Mouse (Mus musculus) heart, embryonic 12.5 days (tissue): ENCODE data around the gene Ikbke. TPM values are rescaled to one million over a fixed set of nuclear protein-coding genes. Genes with fewer than 3 reads are reported as not detected.

Experiments
- ATAC-seq: fragments of 200-750 bp; cut with Nextera tagmentation; 2 replicates; pipeline ENCODE4 v1.8.0; 2017; ENCODE audit warnings: moderate TSS enrichment, moderate library complexity; ENCODE audit not compliant: insufficient number of reproducible peaks, low FRiP score
- H3K27ac ChIP-seq: fragments of 300-500 bp; sonication (generic); 2 replicates; pipeline ENCODE4 v1.5.1; 2016; ENCODE audit warnings: mild to moderate bottlenecking, moderate library complexity; ENCODE audit not compliant: poor library complexity, severe bottlenecking
- H3K27me3 ChIP-seq: fragments of 300-500 bp; sonication (generic); replicated peaks from 2 replicates; pipeline ENCODE4 v1.6.1; 2016; ENCODE audit warnings: mild to moderate bottlenecking, moderate library complexity
- H3K36me3 ChIP-seq: fragments of 300-500 bp; sonication (generic); 2 replicates; pipeline ENCODE4 v1.6.1; 2016; ENCODE audit warnings: mild to moderate bottlenecking, moderate library complexity
- H3K4me1 ChIP-seq: fragments of 300-500 bp; sonication (generic); replicated peaks from 2 replicates; pipeline ENCODE4 v1.6.1; 2016; ENCODE audit warnings: mild to moderate bottlenecking
- H3K4me2 ChIP-seq: fragments of 300-500 bp; sonication (generic); 2 replicates; pipeline ENCODE4 v1.6.1; 2016; ENCODE audit warnings: mild to moderate bottlenecking, moderate library complexity
- H3K4me3 ChIP-seq: fragments of 300-500 bp; sonication (generic); 2 replicates; pipeline ENCODE4 v1.5.1; 2016; ENCODE audit warnings: mild to moderate bottlenecking
- H3K9ac ChIP-seq: fragments of 300-500 bp; sonication (generic); 2 replicates; pipeline ENCODE4 v1.6.1; 2016; ENCODE audit warnings: mild to moderate bottlenecking, moderate library complexity
- H3K9me3 ChIP-seq: fragments of 300-500 bp; sonication (generic); replicated peaks from 2 replicates; pipeline ENCODE4 v1.6.1; 2016; ENCODE audit warnings: mild to moderate bottlenecking, moderate library complexity
- WGBS: fragments of 180-500 bp; shearing (Covaris S2); methylation state at CpG from one replicate; pipeline ENCODE4 v1.1.7; 2016; 5-methylcytosine and 5-hydroxymethylcytosine counted together
- polyA plus RNA-seq: library from polyadenylated mRNA; unstranded; fragments of >200 nt; fragmentation: Nextera tagmentation; extraction: Ambion mirVana; gene quantifications from 2 replicates; pipeline ENCODE4 v1.2.1, GENCODE M21; 2016

Ikbke gene
- polyA plus RNA-seq, 1 experiment from 2014 or later, result 3.4 TPM

DNA sequence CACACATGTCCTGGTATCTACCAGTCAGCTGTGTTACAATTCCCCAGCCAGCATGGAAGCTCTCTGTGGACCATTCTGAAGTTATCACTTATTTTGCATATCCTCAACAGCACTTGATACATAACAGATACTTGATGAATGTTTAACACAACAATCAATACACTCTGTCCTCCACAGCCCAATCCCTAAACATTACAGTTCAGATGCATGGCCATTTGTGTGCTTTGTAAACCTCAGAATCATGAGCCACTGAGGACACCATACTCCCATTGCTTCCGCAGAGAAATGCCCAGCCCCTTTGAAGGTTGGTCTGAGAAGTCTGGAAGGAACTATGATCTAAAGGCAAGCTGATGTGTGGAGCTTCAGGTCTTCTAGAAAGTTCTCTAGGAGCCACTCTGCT lies 67.8 kb downstream of the Ikbke start:
- no peaks in the 10 kb centered on the region for H3K9me3 ChIP-seq
- H3K27ac ChIP-seq, result no peak overlapping the region
- H3K27me3 ChIP-seq, result no peaks in the 10 kb centered on the region
- no peak overlapping the region for H3K4me3 ChIP-seq
- WGBS, result 89% methylated on average over 1 of the region's 1 CpGs
- no peak overlapping the region for H3K9ac ChIP-seq
- peaks cover 18% of the 10 kb centered on the region for H3K36me3 ChIP-seq
- no peak overlapping the region for H3K4me2 ChIP-seq
- no peak for ATAC-seq
- H3K4me1 ChIP-seq, result peaks cover 24% of the 10 kb centered on the region

DNA sequence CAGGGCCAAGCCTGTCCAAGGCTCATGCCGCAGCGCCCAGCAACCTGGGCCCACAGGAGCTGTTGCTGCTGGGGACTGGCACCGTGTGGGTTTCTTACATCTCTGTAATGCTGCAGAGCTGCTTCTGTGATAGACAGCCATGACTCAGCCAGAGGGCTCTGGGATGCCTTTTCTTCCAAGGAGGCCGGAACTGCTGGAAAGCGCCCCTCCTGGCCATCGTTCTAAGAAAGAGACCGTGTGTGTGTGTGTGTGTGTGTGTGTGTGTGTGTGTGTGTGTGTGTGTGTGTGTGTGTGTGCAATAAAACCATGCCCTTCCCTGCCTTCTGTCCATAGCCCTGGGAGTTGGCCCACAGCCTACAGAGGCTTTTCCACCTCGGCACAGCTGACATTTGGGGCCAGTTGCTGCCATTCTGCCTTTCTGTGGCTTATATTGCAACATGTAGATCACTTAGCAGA lies 69.4 kb downstream of the Ikbke start:
- ATAC-seq, result no peak
- peaks cover 18% of the 10 kb centered on the region for H3K36me3 ChIP-seq
- H3K4me3 ChIP-seq, result no peak overlapping the region
- peaks cover 24% of the 10 kb centered on the region for H3K4me1 ChIP-seq
- no peak overlapping the region for H3K4me2 ChIP-seq
- no peak overlapping the region for H3K27ac ChIP-seq
- H3K27me3 ChIP-seq, result no peaks in the 10 kb centered on the region
- WGBS, result 69% methylated on average over 8 of the region's 8 CpGs
- no peak overlapping the region for H3K9ac ChIP-seq
- H3K9me3 ChIP-seq, result no peaks in the 10 kb centered on the region

DNA sequence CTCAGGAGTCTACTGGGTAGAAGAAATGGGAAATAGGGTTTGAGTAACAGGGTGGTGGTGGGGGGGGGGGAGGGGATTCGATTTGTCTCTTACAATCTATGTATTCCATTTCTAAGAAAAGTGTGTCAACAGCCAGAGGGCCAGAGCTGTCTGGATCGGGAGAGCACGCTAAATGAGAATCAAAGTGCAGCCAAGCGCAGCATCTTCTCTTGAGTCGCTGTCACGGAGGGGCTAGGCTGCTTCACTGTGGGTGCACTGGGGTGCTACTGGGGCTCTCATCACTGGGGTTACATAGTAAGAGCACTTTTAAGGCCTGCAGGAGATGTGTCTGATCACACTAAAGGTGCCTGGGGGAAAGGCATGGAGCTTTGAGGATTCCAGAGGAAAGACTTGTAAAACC lies 70.6 kb downstream of the Ikbke start:
- 82% methylated on average over 6 of the region's 6 CpGs for WGBS
- H3K9me3 ChIP-seq, result no peaks in the 10 kb centered on the region

DNA sequence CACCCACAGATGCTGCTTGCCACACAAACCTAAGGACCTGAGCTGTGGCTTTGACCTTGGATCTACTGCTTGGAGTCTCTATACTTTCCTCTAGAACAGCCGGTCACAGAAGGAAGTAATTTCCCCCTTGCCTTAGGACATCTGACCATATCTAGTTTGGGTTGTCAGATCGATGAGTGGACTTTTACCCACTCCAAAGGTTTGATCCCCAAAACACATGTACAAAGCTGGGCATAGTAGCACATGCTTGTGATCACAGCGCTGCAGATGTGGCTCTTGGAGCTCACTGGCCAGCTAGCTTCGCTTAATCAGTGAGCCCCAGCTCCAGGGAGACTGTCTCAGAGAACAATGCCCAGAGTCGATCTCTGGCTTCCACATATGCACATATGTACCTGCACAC lies 71.3 kb downstream of the Ikbke start:
- ATAC-seq, result no peak
- 85% methylated on average over 5 of the region's 5 CpGs for WGBS
- Histone ChIP-seq H3K27ac (0 out of 2 replicates have a peak overlapping the region, but pooled peaks have one; percentile 13), H3K9me3 (no peaks in the 10 kb centered on the region), H3K4me2 (no peak overlapping the region), H3K4me3 (no peak overlapping the region), H3K9ac (no peak overlapping the region), H3K4me1 (peaks cover 11% of the 10 kb centered on the region), H3K36me3 (peaks cover 16% of the 10 kb centered on the region), H3K27me3 (no peaks in the 10 kb centered on the region)

More for the DNA sequence above, 70.6 kb downstream of the Ikbke start:
- peaks cover 16% of the 10 kb centered on the region for H3K4me1 ChIP-seq
- no peak overlapping the region for H3K9ac ChIP-seq
- no peak for ATAC-seq
- H3K4me2 ChIP-seq, result no peak overlapping the region
- H3K27me3 ChIP-seq, result no peaks in the 10 kb centered on the region
- no peak overlapping the region for H3K4me3 ChIP-seq
- H3K36me3 ChIP-seq, result peaks cover 16% of the 10 kb centered on the region
- no peak overlapping the region for H3K27ac ChIP-seq

DNA sequence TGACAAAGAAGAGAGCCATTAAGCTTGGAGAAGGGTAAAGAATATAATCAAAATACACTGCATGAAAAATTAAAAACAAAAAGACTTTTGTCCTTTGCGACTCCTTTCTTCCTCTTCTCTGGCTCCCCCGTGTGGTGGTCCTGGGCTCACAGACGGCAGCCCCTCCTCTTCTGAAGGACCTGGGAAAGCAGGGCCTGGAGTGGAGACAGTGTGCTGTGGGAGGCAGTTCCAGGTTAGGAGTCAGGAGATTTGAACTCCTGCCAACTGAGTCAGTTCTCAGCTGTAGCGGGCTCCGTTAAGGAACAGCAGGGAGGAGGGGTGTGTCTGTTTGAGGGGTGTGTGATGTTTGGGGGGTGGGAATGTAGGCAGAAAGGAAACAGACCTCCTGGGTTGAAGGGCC lies 71.9 kb downstream of the Ikbke start:
- Histone ChIP-seq H3K4me2 (no peak overlapping the region), H3K27me3 (no peaks in the 10 kb centered on the region), H3K36me3 (peaks cover 16% of the 10 kb centered on the region), H3K4me3 (no peak overlapping the region), H3K27ac (0 out of 2 replicates have a peak overlapping the region, but pooled peaks have one; percentile 13), H3K9me3 (no peaks in the 10 kb centered on the region), H3K9ac (0 out of 2 replicates have a peak overlapping the region, but pooled peaks have one; percentile 20), H3K4me1 (peaks cover 10% of the 10 kb centered on the region; the same call in 1 of the 2 replicates)
- WGBS, result 3% methylated on average over 5 of the region's 5 CpGs
- ATAC-seq, result peak; percentile 72

DNA sequence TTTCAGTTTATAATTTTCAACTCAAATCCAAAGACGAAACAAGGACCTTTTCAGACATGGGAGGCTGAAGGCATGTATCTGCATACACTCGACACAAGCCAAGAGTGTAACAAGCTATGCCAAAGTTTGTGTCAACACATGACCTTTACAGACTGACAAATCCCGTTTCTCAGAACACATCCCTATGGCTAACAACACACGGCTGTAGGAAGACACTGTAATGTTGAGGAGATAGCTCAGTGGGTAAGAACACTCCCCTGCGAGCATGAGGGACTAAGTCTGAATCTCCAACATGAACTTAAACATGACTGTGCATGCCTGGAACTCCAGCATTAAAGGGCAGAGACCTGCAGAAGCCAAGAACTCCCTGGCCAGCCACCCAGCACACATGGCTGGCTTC lies 73.1 kb downstream of the Ikbke start:
- H3K27me3 ChIP-seq, result no peaks in the 10 kb centered on the region
- H3K4me2 ChIP-seq, result no peak overlapping the region
- no peak overlapping the region for H3K27ac ChIP-seq
- H3K9ac ChIP-seq, result no peak overlapping the region
- 69% methylated on average over 5 of the region's 5 CpGs for WGBS
- H3K9me3 ChIP-seq, result no peaks in the 10 kb centered on the region
- no peak overlapping the region for H3K4me3 ChIP-seq
- H3K36me3 ChIP-seq, result peaks cover 9% of the 10 kb centered on the region
- peaks cover 13% of the 10 kb centered on the region for H3K4me1 ChIP-seq
- ATAC-seq, result no peak

DNA sequence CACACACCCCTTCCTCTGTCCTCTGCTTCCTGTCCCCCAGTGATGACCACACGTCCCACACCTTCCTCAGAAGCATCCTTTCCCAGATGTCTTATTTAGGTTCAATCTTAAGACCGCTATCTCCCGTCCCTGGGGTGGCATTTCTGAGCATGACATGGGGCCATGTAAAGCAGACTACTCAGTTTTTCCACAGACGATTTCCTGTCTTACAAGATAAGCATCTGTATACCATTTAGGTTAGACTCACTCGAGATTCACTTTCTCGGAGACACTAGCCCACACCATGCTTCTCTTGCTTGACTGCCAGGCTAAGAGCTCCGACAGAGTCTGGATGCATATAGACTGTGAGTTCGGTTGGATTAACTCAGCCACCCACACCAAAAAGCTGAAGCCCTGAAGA lies 74.9 kb downstream of the Ikbke start:
- H3K36me3 ChIP-seq, result no peaks in the 10 kb centered on the region
- H3K4me2 ChIP-seq, result no peak overlapping the region
- 63% methylated on average over 8 of the region's 8 CpGs for whole genome bisulfite sequencing
- H3K9ac ChIP-seq, result no peak overlapping the region
- H3K27ac ChIP-seq, result no peak overlapping the region
- no peak for ATAC-seq
- no peaks in the 10 kb centered on the region for H3K27me3 ChIP-seq
- H3K9me3 ChIP-seq, result no peaks in the 10 kb centered on the region
- H3K4me1 ChIP-seq, result peaks cover 31% of the 10 kb centered on the region
- no peak overlapping the region for H3K4me3 ChIP-seq

Other genes starting within 250 kb of the Ikbke start
- 89.1 and 93.0 TPM in 2 replicates for gene Mapkapk2, start 181.8 kb downstream of the Ikbke start, polyA plus RNA-seq
- 6.5 and 8.8 TPM in 2 replicates for gene Dyrk3, start 141.3 kb downstream of the Ikbke start, polyA plus RNA-seq
- gene Eif2d, start 126.4 kb downstream of the Ikbke start, polyA plus RNA-seq, result 45.8 and 51.8 TPM in 2 replicates
- gene Rassf5, start 34.3 kb downstream of the Ikbke start, polyA plus RNA-seq, result 27.0 and 27.2 TPM in 2 replicates
- 18.6 and 24.3 TPM in 2 replicates for gene Srgap2, start 247.7 kb upstream of the Ikbke start, polyA plus RNA-seq
- 3.2 and 3.4 TPM in 2 replicates for gene Fam72a, start 248.3 kb upstream of the Ikbke start, polyA plus RNA-seq